Mouse (Mus musculus) forebrain, embryonic 15.5 days (tissue): Measurements from ENCODE around the gene Smim24. TPM values are rescaled to one million over a fixed set of nuclear protein-coding genes. Genes with fewer than 3 reads are reported as not detected.

Experiments used
- ATAC-seq: fragments of 200-750 bp; cut with Nextera tagmentation; replicated peaks from 2 replicates; pipeline ENCODE4 v1.8.0; 2017; ENCODE audit warnings: mild to moderate bottlenecking, moderate TSS enrichment, moderate library complexity
- H3K27ac ChIP-seq: fragments of 300-500 bp; sonication (generic); replicated peaks from 2 replicates; pipeline ENCODE4 v1.5.1; 2015; ENCODE audit warnings: mild to moderate bottlenecking, inconsistent platforms
- H3K27me3 ChIP-seq: fragments of 300-500 bp; sonication (generic); 2 replicates; pipeline ENCODE4 v1.6.1; 2015; ENCODE audit warnings: inconsistent platforms
- H3K36me3 ChIP-seq: fragments of 300-500 bp; sonication (generic); 2 replicates; pipeline ENCODE4 v1.6.1; 2015; ENCODE audit warnings: mild to moderate bottlenecking, inconsistent platforms
- H3K4me1 ChIP-seq: fragments of 300-500 bp; sonication (generic); 2 replicates; pipeline ENCODE4 v1.6.1; 2015; ENCODE audit warnings: inconsistent platforms
- H3K4me2 ChIP-seq: fragments of 300-500 bp; sonication (generic); replicated peaks from 2 replicates; pipeline ENCODE4 v1.6.1; 2015; ENCODE audit warnings: mild to moderate bottlenecking, inconsistent platforms
- H3K4me3 ChIP-seq: fragments of 300-500 bp; sonication (generic); 2 replicates; pipeline ENCODE4 v1.5.1; 2015; ENCODE audit warnings: mild to moderate bottlenecking, inconsistent platforms
- H3K9ac ChIP-seq: fragments of 300-500 bp; sonication (generic); replicated peaks from 2 replicates; pipeline ENCODE4 v1.6.1; 2015; ENCODE audit warnings: mild to moderate bottlenecking, inconsistent platforms
- H3K9me3 ChIP-seq: fragments of 300-500 bp; sonication (generic); 2 replicates; pipeline ENCODE4 v1.6.1; 2016; ENCODE audit warnings: inconsistent platforms
- WGBS: fragments of 180-500 bp; shearing (Covaris S2); methylation state at CpG from one replicate; pipeline ENCODE4 v1.1.7; 2015; ENCODE audit warnings: mixed read lengths; 5-methylcytosine and 5-hydroxymethylcytosine counted together
- polyA plus RNA-seq: library from polyadenylated mRNA; unstranded; fragments of >200 nt; fragmentation: Nextera tagmentation; extraction: Ambion mirVana; gene quantifications from 2 replicates; pipeline ENCODE4 v1.2.1, GENCODE M21; 2015

Gene Smim24
- polyA plus RNA-seq, 1 experiment from 2014 or later, result 1.8 TPM

GRCm38 (mm10) chr10:81399296-81399695, 6.4 kb downstream of the Smim24 start:
- no peak for ATAC-seq
- WGBS, result 71% methylated on average over 5 of the region's 5 CpGs
- Histone ChIP-seq H3K36me3 (peaks cover 7% of the 10 kb centered on the region; the same call in 1 of the 2 replicates), H3K4me1 (peaks cover 48% of the 10 kb centered on the region), H3K27ac (no peak overlapping the region), H3K9ac (no peak overlapping the region), H3K27me3 (peaks cover under 1% of the 10 kb centered on the region; the same call in 1 of the 2 replicates), H3K9me3 (no peaks in the 10 kb centered on the region), H3K4me3 (no peak overlapping the region), H3K4me2 (0 out of 2 replicates have a peak overlapping the region, but pooled peaks have one; percentile 43)

GRCm38 (mm10) chr10:81399798-81400308, 7.0 kb downstream of the Smim24 start:
- peak overlapping the region; percentile 43 for H3K4me2 ChIP-seq
- H3K9me3 ChIP-seq, result no peaks in the 10 kb centered on the region
- ATAC-seq, result no peak
- no peak overlapping the region for H3K9ac ChIP-seq
- H3K27me3 ChIP-seq, result peaks cover 6% of the 10 kb centered on the region; the same call in 1 of the 2 replicates
- 82% methylated on average over 18 of the region's 18 CpGs for WGBS
- H3K4me1 ChIP-seq, result peaks cover 48% of the 10 kb centered on the region
- H3K36me3 ChIP-seq, result peaks cover 10% of the 10 kb centered on the region; the same call in 1 of the 2 replicates
- H3K4me3 ChIP-seq, result 0 out of 2 replicates have a peak overlapping the region, but pooled peaks have one; percentile 26
- no peak overlapping the region; the same call in 1 of the 2 replicates for H3K27ac ChIP-seq

GRCm38 (mm10) chr10:81400371-81401204, 7.7 kb downstream of the Smim24 start:
- Histone ChIP-seq H3K27ac (peak overlapping the region; percentile 79), H3K4me2 (peak overlapping the region; percentile 43), H3K4me3 (peak overlapping the region; percentile 26), H3K9ac (peak overlapping the region; percentile 34; the same call in 1 of the 2 replicates), H3K4me1 (peaks cover 48% of the 10 kb centered on the region), H3K36me3 (peaks cover 11% of the 10 kb centered on the region; the same call in 1 of the 2 replicates), H3K27me3 (peaks cover 7% of the 10 kb centered on the region; the same call in 1 of the 2 replicates), H3K9me3 (no peaks in the 10 kb centered on the region)
- WGBS, result 45% methylated on average over 21 of the region's 22 CpGs
- ATAC-seq, result no peak

DNA sequence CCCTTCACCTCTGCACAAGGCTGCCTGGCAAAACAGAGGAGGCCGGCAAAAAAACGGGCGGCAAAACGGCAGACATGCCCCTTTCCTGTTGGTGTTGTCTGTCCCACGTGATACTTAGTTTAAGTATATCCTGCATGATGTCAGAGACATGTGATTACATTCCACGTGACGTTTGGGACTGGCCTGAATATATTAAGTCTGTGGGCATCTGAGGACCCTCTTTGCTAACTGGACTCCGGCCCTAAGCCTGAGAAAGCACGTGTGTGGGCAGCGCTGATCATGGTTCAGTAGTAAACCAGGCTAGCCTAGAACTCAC, 8.3 kb downstream of the Smim24 start:
- WGBS, result 32% methylated on average over 10 of the region's 10 CpGs
- peaks cover 17% of the 10 kb centered on the region; the same call in 1 of the 2 replicates for H3K36me3 ChIP-seq
- H3K9me3 ChIP-seq, result no peaks in the 10 kb centered on the region
- no peak overlapping the region for H3K9ac ChIP-seq
- peak overlapping the region; percentile 79 for H3K27ac ChIP-seq
- H3K4me1 ChIP-seq, result peaks cover 48% of the 10 kb centered on the region
- peaks cover 7% of the 10 kb centered on the region; the same call in 1 of the 2 replicates for H3K27me3 ChIP-seq
- ATAC-seq, result no peak
- peak overlapping the region; percentile 43 for H3K4me2 ChIP-seq
- peak overlapping the region; percentile 26 for H3K4me3 ChIP-seq

DNA sequence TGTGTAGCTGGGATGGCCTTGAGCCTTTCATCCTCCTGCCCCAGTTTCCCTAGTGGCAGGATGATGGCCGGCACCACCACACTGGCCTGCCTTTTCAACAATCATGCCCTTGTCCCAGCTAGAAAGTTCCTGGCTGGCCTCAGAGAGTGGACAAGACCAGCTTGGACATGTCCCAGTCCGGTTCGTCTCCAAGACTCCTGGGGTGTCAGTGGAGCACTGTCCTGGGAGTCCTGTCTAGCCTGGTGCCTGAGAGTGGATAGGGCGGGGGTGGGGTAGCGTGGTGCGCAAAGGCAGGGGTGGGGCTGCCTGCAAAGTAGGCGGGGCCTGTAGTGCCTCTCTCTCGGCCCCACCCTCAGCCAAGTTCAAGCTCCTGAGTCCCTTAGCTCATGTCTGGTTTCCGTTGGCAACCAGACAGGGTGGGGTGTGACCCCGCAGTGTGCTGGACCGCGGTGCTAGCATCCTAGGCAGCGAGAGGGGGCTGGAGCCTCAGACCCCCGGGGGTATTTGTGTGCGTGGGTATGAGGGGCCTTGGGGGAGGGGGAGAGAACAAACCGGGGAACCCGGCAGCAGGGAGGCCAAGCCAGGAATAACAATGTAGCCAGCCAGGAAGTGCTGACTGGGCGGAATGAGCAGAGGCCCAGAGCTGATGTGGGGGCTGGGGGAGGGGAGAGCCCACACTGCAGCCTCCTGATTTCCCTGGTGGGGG, 8.8 kb downstream of the Smim24 start:
- 6% methylated on average over 18 of the region's 18 CpGs for WGBS
- Histone ChIP-seq H3K36me3 (peaks cover 19% of the 10 kb centered on the region; the same call in 1 of the 2 replicates), H3K9me3 (no peaks in the 10 kb centered on the region), H3K4me2 (peak overlapping the region; percentile 26), H3K9ac (0 out of 2 replicates have a peak overlapping the region, but pooled peaks have one; percentile 7), H3K4me3 (no peak overlapping the region), H3K27ac (peak overlapping the region; percentile 79), H3K4me1 (peaks cover 42% of the 10 kb centered on the region), H3K27me3 (peaks cover 7% of the 10 kb centered on the region; the same call in 1 of the 2 replicates)
- peak; percentile 53 for ATAC-seq

- peak; percentile 25 for ATAC-seq
- Histone ChIP-seq H3K4me3 (no peak overlapping the region), H3K27me3 (peaks cover 7% of the 10 kb centered on the region; the same call in 1 of the 2 replicates), H3K9ac (0 out of 2 replicates have a peak overlapping the region, but pooled peaks have one; percentile 7), H3K4me2 (peak overlapping the region; percentile 26; the same call in 1 of the 2 replicates), H3K36me3 (peaks cover 23% of the 10 kb centered on the region), H3K4me1 (peaks cover 46% of the 10 kb centered on the region), H3K27ac (peak overlapping the region; percentile 79), H3K9me3 (no peaks in the 10 kb centered on the region)
- WGBS, result 18% methylated on average over 7 of the region's 7 CpGs
Measured at GRCm38 (mm10) chr10:81402227-81402765, 9.4 kb downstream of the Smim24 start.

GRCm38 (mm10) chr10:81403511-81403910, 10.7 kb downstream of the Smim24 start:
- Histone ChIP-seq H3K27ac (peak overlapping the region; percentile 79; the same call in 1 of the 2 replicates), H3K4me3 (no peak overlapping the region), H3K36me3 (peaks cover 30% of the 10 kb centered on the region), H3K27me3 (peaks cover 10% of the 10 kb centered on the region; the same call in 1 of the 2 replicates), H3K9ac (no peak overlapping the region), H3K4me2 (no peak overlapping the region), H3K4me1 (peaks cover 57% of the 10 kb centered on the region), H3K9me3 (no peaks in the 10 kb centered on the region)
- ATAC-seq, result no peak
- WGBS, result 64% methylated on average over 10 of the region's 10 CpGs

GRCm38 (mm10) chr10:81404082-81404481, 11.2 kb downstream of the Smim24 start:
- H3K4me3 ChIP-seq, result no peak overlapping the region
- H3K27me3 ChIP-seq, result peaks cover 10% of the 10 kb centered on the region; the same call in 1 of the 2 replicates
- peaks cover 30% of the 10 kb centered on the region for H3K36me3 ChIP-seq
- H3K4me2 ChIP-seq, result no peak overlapping the region
- no peaks in the 10 kb centered on the region for H3K9me3 ChIP-seq
- 24% methylated on average over 9 of the region's 9 CpGs for WGBS
- ATAC-seq, result no peak
- no peak overlapping the region for H3K27ac ChIP-seq
- peaks cover 59% of the 10 kb centered on the region for H3K4me1 ChIP-seq
- no peak overlapping the region for H3K9ac ChIP-seq

DNA sequence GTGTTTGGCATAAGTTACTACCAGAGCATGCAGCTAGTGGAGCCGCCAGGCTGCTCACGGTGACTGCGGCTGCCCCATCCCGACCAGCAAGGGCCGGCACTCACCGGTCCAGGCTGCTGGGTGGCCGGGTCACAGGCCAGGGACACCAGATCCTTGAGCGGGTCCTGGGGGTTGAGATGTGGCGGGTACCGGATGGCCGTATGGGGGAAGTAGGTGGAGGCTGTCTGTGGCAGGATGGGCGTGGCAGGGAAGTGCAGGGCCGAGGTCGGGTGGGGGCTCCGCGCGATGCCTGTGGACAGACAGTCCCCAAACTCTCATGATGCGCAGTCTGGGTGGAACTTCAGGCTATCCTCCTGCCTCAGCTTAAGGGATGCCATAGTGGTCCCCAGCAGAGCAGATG, 11.9 kb downstream of the Smim24 start:
- Histone ChIP-seq H3K27me3 (peaks cover 10% of the 10 kb centered on the region; the same call in 1 of the 2 replicates), H3K36me3 (peaks cover 27% of the 10 kb centered on the region), H3K4me1 (peaks cover 55% of the 10 kb centered on the region), H3K9ac (no peak overlapping the region), H3K4me2 (no peak overlapping the region), H3K9me3 (no peaks in the 10 kb centered on the region), H3K27ac (no peak overlapping the region; the same call in 1 of the 2 replicates), H3K4me3 (no peak overlapping the region)
- 54% methylated on average over 18 of the region's 18 CpGs for WGBS
- no peak for ATAC-seq

GRCm38 (mm10) chr10:81405588-81406201, 12.8 kb downstream of the Smim24 start:
- Histone ChIP-seq H3K9me3 (no peaks in the 10 kb centered on the region), H3K27ac (no peak overlapping the region), H3K4me2 (no peak overlapping the region), H3K36me3 (peaks cover 23% of the 10 kb centered on the region), H3K9ac (no peak overlapping the region), H3K4me1 (peaks cover 49% of the 10 kb centered on the region), H3K27me3 (peaks cover 10% of the 10 kb centered on the region; the same call in 1 of the 2 replicates), H3K4me3 (no peak overlapping the region)
- no peak for ATAC-seq
- WGBS, result 46% methylated on average over 13 of the region's 13 CpGs
